8 mouse cellular contexts compared by ENCODE assay signal in the genomic region with DNA sequence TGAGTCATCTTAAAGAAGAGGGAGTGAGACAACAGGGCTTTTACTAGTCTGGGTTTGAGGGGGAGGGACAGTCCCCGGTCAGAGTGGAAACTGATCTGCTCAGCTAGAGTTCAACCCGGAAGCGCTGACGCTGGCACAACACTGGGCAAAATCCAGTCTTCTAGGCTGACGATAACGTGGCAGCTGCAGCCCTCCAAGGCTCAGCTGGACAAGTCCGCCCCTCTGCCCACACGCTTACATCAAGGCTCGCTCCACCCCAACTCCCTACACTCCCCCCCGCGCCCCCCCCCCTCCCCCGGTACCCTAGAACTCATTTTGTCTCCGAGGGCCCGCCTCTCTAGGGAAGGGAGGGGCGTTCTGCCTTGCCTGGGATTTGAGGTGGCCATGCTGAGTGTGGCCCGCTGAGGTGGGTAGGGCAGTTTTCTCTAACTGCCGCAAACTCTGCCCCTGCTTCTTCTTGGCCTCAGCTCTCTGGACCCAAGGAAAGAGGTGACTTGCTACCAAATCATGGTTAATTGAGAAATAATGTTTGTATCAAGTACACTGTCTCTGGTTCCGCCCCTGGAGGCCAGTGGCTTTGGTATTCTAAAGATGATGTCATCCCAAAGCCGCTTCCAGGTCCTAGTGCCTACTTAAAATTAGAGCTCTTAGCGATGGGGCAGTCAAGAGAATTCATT. TPM values are rescaled to one million over a fixed set of nuclear protein-coding genes. Genes with fewer than 3 reads are reported as not detected.
DNase-seq lines count a peak whose midpoint lies in the region; ATAC-seq and TF ChIP-seq lines count a peak whose summit lies in the region.

No protein-coding gene starts in this region.

- ATAC-seq in forebrain, embryonic 12.5 days (ENCODE audit: low FRiP score), result peak; percentile 95
- peak; percentile 95 for ATAC-seq in heart, postnatal 0 days (ENCODE audit: insufficient read depth, low read depth)
- ATAC-seq in liver, embryonic 16.5 days (ENCODE audit: low read depth), result peak; percentile 91
- peak; percentile 96 for ATAC-seq in neural tube, embryonic 13.5 days (ENCODE audit: low read depth)

- H3K4me3 ChIP-seq in forebrain, embryonic 12.5 days (replicated peaks), result peak overlapping the region; percentile 50
- peak overlapping the region; percentile 65 for H3K4me3 ChIP-seq in heart, postnatal 0 days (ENCODE audit: low read depth, low read length)
- H3K4me3 ChIP-seq in liver, embryonic 16.5 days (ENCODE audit: low read depth, low read length), result peak overlapping the region; percentile 72
- H3K4me3 ChIP-seq in neural tube, embryonic 13.5 days, result peak overlapping the region; percentile 50
- peak overlapping the region; percentile 89 for H3K4me3 ChIP-seq in testis, adult 2 months (ENCODE audit: control insufficient read depth, low read depth, low read length)

- peak overlapping the region; percentile 77 for H3K27ac ChIP-seq in forebrain, embryonic 12.5 days
- H3K27ac ChIP-seq in heart, postnatal 0 days (ENCODE audit: low read depth), result peak overlapping the region; percentile 90
- H3K27ac ChIP-seq in liver, embryonic 16.5 days (ENCODE audit: low read length), result peak overlapping the region; percentile 88
- peak overlapping the region; percentile 86 for H3K27ac ChIP-seq in neural tube, embryonic 13.5 days (replicated peaks)
- peak overlapping the region; percentile 96 for H3K27ac ChIP-seq in testis, adult 2 months (ENCODE audit: control insufficient read depth, insufficient read depth, low read depth, low read length)

- H3K27me3 ChIP-seq in forebrain, embryonic 12.5 days, result peaks cover 6% of the 10 kb centered on the region; the same call in 1 of the 2 replicates
- H3K27me3 ChIP-seq in heart, postnatal 0 days (ENCODE audit: control insufficient read depth, insufficient read depth, low read length), result no peaks in the 10 kb centered on the region
- H3K27me3 ChIP-seq in liver, embryonic 16.5 days (ENCODE audit: control insufficient read depth, insufficient read depth, low read depth, low read length), result no peaks in the 10 kb centered on the region
- H3K27me3 ChIP-seq in neural tube, embryonic 13.5 days, result no peaks in the 10 kb centered on the region
- no peaks in the 10 kb centered on the region for H3K27me3 ChIP-seq in testis, adult 2 months (ENCODE audit: control insufficient read depth, insufficient read depth, low read length)

- TF ChIP-seq EP300 in heart, postnatal 0 days (IDR thresholded peaks at IDR 0.05; ENCODE audit: low read depth), result peak; percentile 26; the same call in 1 of the 2 replicates

- no peaks in the 10 kb centered on the region for H3K9me3 ChIP-seq in forebrain, embryonic 12.5 days
- H3K9me3 ChIP-seq in heart, postnatal 0 days (replicated peaks; ENCODE audit: control insufficient read depth, low read length), result no peaks in the 10 kb centered on the region
- H3K9me3 ChIP-seq in liver, embryonic 16.5 days (replicated peaks; ENCODE audit: control insufficient read depth, low read length), result no peaks in the 10 kb centered on the region
- H3K9me3 ChIP-seq in neural tube, embryonic 13.5 days, result no peaks in the 10 kb centered on the region

- peak overlapping the region; percentile 63 for H3K4me2 ChIP-seq in forebrain, embryonic 12.5 days
- H3K4me2 ChIP-seq in heart, postnatal 0 days (ENCODE audit: low read depth, low read length), result peak overlapping the region; percentile 57
- H3K4me2 ChIP-seq in liver, embryonic 16.5 days (ENCODE audit: low read depth, low read length), result peak overlapping the region; percentile 78
- peak overlapping the region; percentile 66 for H3K4me2 ChIP-seq in neural tube, embryonic 13.5 days

- peak; percentile 77 for TF ChIP-seq POLR2A in testis, adult 2 months (IDR thresholded peaks at IDR 0.05; ENCODE audit: control insufficient read depth, low read depth, low read length)

- WGBS in forebrain, embryonic 12.5 days, result under 1% methylated on average over 19 of the region's 20 CpGs
- under 1% methylated on average over 18 of the region's 20 CpGs for WGBS in heart, postnatal 0 days
- WGBS in liver, embryonic 16.5 days (ENCODE audit: insufficient replicate concordance), result 1% methylated on average over 17 of the region's 20 CpGs
- under 1% methylated on average over 20 of the region's 20 CpGs for WGBS in neural tube, embryonic 13.5 days

- H3K36me3 ChIP-seq in forebrain, embryonic 12.5 days (replicated peaks), result no peaks in the 10 kb centered on the region
- no peaks in the 10 kb centered on the region for H3K36me3 ChIP-seq in heart, postnatal 0 days (replicated peaks; ENCODE audit: control insufficient read depth, insufficient read depth, low read length)
- no peaks in the 10 kb centered on the region for H3K36me3 ChIP-seq in liver, embryonic 16.5 days (ENCODE audit: control insufficient read depth, insufficient read depth)
- H3K36me3 ChIP-seq in neural tube, embryonic 13.5 days, result no peaks in the 10 kb centered on the region
- H3K36me3 ChIP-seq in testis, adult 2 months (ENCODE audit: control insufficient read depth, insufficient read depth, low read length), result no peaks in the 10 kb centered on the region

- H3K9ac ChIP-seq in forebrain, embryonic 12.5 days, result peak overlapping the region; percentile 60
- H3K9ac ChIP-seq in heart, postnatal 0 days (replicated peaks; ENCODE audit: low read depth, low read length), result peak overlapping the region; percentile 51
- H3K9ac ChIP-seq in liver, embryonic 16.5 days (ENCODE audit: low read depth, low read length), result peak overlapping the region; percentile 76
- H3K9ac ChIP-seq in neural tube, embryonic 13.5 days, result peak overlapping the region; percentile 76

- 0 out of 2 replicates have a peak, but pooled peaks cover 4% of the 10 kb centered on the region for H3K4me1 ChIP-seq in forebrain, embryonic 12.5 days
- H3K4me1 ChIP-seq in heart, postnatal 0 days (ENCODE audit: control insufficient read depth, insufficient read depth), result no peaks in the 10 kb centered on the region
- H3K4me1 ChIP-seq in liver, embryonic 16.5 days (ENCODE audit: control insufficient read depth, low read depth, low read length), result peaks cover 9% of the 10 kb centered on the region
- H3K4me1 ChIP-seq in neural tube, embryonic 13.5 days (replicated peaks), result no peaks in the 10 kb centered on the region
- H3K4me1 ChIP-seq in testis, adult 2 months (ENCODE audit: control insufficient read depth, insufficient read depth, low read length), result peaks cover 7% of the 10 kb centered on the region

- no peak for TF ChIP-seq CTCF in heart, postnatal 0 days (IDR thresholded peaks at IDR 0.05; ENCODE audit: low read depth)
- no peak for TF ChIP-seq CTCF in testis, adult 2 months (IDR thresholded peaks at IDR 0.05; ENCODE audit: control insufficient read depth, insufficient read depth, insufficient replicate concordance, low read depth, low read length)

- DNase-seq in CD8-positive naive resting alpha-beta T cell, adult 2 months (ENCODE audit: low read depth in 2 of 2, low spot score in 2 of 2), result peak; percentile 55 to 72
- peak; percentile 75 for DNase-seq in c-Kit-positive CD71-positive TER-119-positive erythroid progenitor cells, embryonic 14.5 days (ENCODE audit: low spot score)
- DNase-seq in heart, postnatal 0 days (ENCODE audit: low spot score), result peak; percentile 88
- peak; percentile 82 to 91 for DNase-seq in kidney, postnatal 4 days

RNA-seq across cellular contexts. Expression of a gene that starts 16.2 kb away (rescaled TPM):
- 146 and 157 TPM in 2 replicates for polyA plus RNA-seq in forebrain, embryonic 12.5 days (2016; fragmentation: Nextera tagmentation; extraction: Ambion mirVana)
- total RNA-seq in heart, postnatal 0 days (2014; rRNA removed; ENCODE audit: low replicate concordance), result 66.0 and 87.6 TPM in 2 replicates
- polyA plus RNA-seq in heart, postnatal 0 days (2015; fragmentation: Nextera tagmentation; extraction: Ambion mirVana), result 73.8 and 78.1 TPM in 2 replicates
- polyA plus RNA-seq in liver, embryonic 16.5 days (2015; fragmentation: Nextera tagmentation; extraction: Ambion mirVana), result 30.8 and 34.9 TPM in 2 replicates
- polyA plus RNA-seq in neural tube, embryonic 13.5 days (2015; fragmentation: Nextera tagmentation; extraction: Ambion mirVana), result 245 and 256 TPM in 2 replicates
- polyA plus RNA-seq in testis, adult 2 months (2012; rRNA removed), result 17.1 and 17.2 TPM in 2 replicates

RNA-seq across cellular contexts. Expression of a gene that starts 17.1 kb away (rescaled TPM):
- 55.7 and 59.6 TPM in 2 replicates for polyA plus RNA-seq in forebrain, embryonic 12.5 days (2016; fragmentation: Nextera tagmentation; extraction: Ambion mirVana)
- 32.6 and 54.8 TPM in 2 replicates for total RNA-seq in heart, postnatal 0 days (2014; rRNA removed; ENCODE audit: low replicate concordance)
- polyA plus RNA-seq in heart, postnatal 0 days (2015; fragmentation: Nextera tagmentation; extraction: Ambion mirVana), result 119 and 121 TPM in 2 replicates
- 37.4 and 38.8 TPM in 2 replicates for polyA plus RNA-seq in liver, embryonic 16.5 days (2015; fragmentation: Nextera tagmentation; extraction: Ambion mirVana)
- polyA plus RNA-seq in neural tube, embryonic 13.5 days (2015; fragmentation: Nextera tagmentation; extraction: Ambion mirVana), result 79.0 and 85.6 TPM in 2 replicates
- polyA plus RNA-seq in testis, adult 2 months (2012; rRNA removed), result 19.2 and 20.6 TPM in 2 replicates

RNA-seq across cellular contexts. Expression of a gene that starts 54.1 kb away (rescaled TPM):
- 12.6 and 15.1 TPM in 2 replicates for polyA plus RNA-seq in forebrain, embryonic 12.5 days (2016; fragmentation: Nextera tagmentation; extraction: Ambion mirVana)
- 4.3 and 9.0 TPM in 2 replicates for total RNA-seq in heart, postnatal 0 days (2014; rRNA removed; ENCODE audit: low replicate concordance)
- 21.1 and 26.5 TPM in 2 replicates for polyA plus RNA-seq in heart, postnatal 0 days (2015; fragmentation: Nextera tagmentation; extraction: Ambion mirVana)
- 10.7 and 13.1 TPM in 2 replicates for polyA plus RNA-seq in liver, embryonic 16.5 days (2015; fragmentation: Nextera tagmentation; extraction: Ambion mirVana)
- polyA plus RNA-seq in neural tube, embryonic 13.5 days (2015; fragmentation: Nextera tagmentation; extraction: Ambion mirVana), result 17.7 and 18.4 TPM in 2 replicates
- polyA plus RNA-seq in testis, adult 2 months (2012; rRNA removed), result 29.5 and 29.6 TPM in 2 replicates

Comparison
In these comparisons a context has a peak if more than half of its experiments do, and no peak if none do; other contexts are left out.
1. Peak in every context shown above with its lines: DNase-seq, ATAC-seq, H3K4me3 ChIP-seq and H3K27ac ChIP-seq.